Mouse (Mus musculus): Measurements from ENCODE around the gene Nek9. TPM values are rescaled to one million over a fixed set of nuclear protein-coding genes. Genes with fewer than 3 reads are reported as not detected.
"Not testable (repeated sequence)": the region's sequence is repeated elsewhere in the genome, so short reads cannot be mapped to it uniquely, and the experiment has no call there.

Gene Nek9
- polyA plus RNA-seq, 1 experiment from 2014 or later: 21.1 TPM

- no peak overlapping the region for H3K4me2 ChIP-seq (replicated peaks)
- H3K9ac ChIP-seq (replicated peaks): no peak overlapping the region
- no peak for ATAC-seq (ENCODE audit: low FRiP score, low read depth)
- H3K4me1 ChIP-seq: peaks cover 9% of the 10 kb centered on the region; the same call in 1 of the 2 replicates
- H3K36me3 ChIP-seq: no peaks in the 10 kb centered on the region
- H3K9me3 ChIP-seq: no peaks in the 10 kb centered on the region
- no peak overlapping the region for H3K4me3 ChIP-seq
- H3K27me3 ChIP-seq: peaks cover 8% of the 10 kb centered on the region; the same call in 1 of the 2 replicates
- H3K27ac ChIP-seq (replicated peaks): no peak overlapping the region
- WGBS: 34% methylated on average over 2 of the region's 5 CpGs
Measured at GRCm38 (mm10) chr12:85286941-85287340, 52.2 kb downstream of the Nek9 start.

GRCm38 (mm10) chr12:85284996-85285395 is 54.2 kb downstream of the Nek9 start:
- Histone ChIP-seq H3K27ac (replicated peaks) (no peak overlapping the region), H3K4me1 (peaks cover 9% of the 10 kb centered on the region; the same call in 1 of the 2 replicates), H3K36me3 (no peaks in the 10 kb centered on the region), H3K4me2 (replicated peaks) (no peak overlapping the region), H3K27me3 (peaks cover 8% of the 10 kb centered on the region; the same call in 1 of the 2 replicates), H3K9me3 (no peaks in the 10 kb centered on the region), H3K9ac (replicated peaks) (no peak overlapping the region), H3K4me3 (no peak overlapping the region)
- ATAC-seq (ENCODE audit: low FRiP score, low read depth): no peak
- 89% methylated on average over 4 of the region's 4 CpGs for WGBS

- Histone ChIP-seq H3K4me1 (peaks cover 14% of the 10 kb centered on the region), H3K9ac (replicated peaks) (no peak overlapping the region), H3K27ac (replicated peaks) (no peak overlapping the region), H3K27me3 (peaks cover 5% of the 10 kb centered on the region; the same call in 1 of the 2 replicates), H3K4me2 (replicated peaks) (no peak overlapping the region), H3K9me3 (no peaks in the 10 kb centered on the region), H3K4me3 (no peak overlapping the region), H3K36me3 (no peaks in the 10 kb centered on the region)
- WGBS: 71% methylated on average over 8 of the region's 8 CpGs
- no peak for ATAC-seq (ENCODE audit: low FRiP score, low read depth)
Measured at GRCm38 (mm10) chr12:85284331-85284730, 54.8 kb downstream of the Nek9 start.

- not testable (repeated sequence) for ATAC-seq (ENCODE audit: low FRiP score, low read depth); H3K9me3 ChIP-seq; H3K27ac ChIP-seq (replicated peaks); H3K36me3 ChIP-seq; H3K4me1 ChIP-seq; H3K27me3 ChIP-seq; H3K4me2 ChIP-seq (replicated peaks); H3K4me3 ChIP-seq; H3K9ac ChIP-seq (replicated peaks)
- WGBS: 81% methylated on average over 2 of the region's 4 CpGs
Measured at GRCm38 (mm10) chr12:85281756-85282155, 57.4 kb downstream of the Nek9 start.

GRCm38 (mm10) chr12:85280845-85281651 is 58.1 kb downstream of the Nek9 start:
- peaks cover 6% of the 10 kb centered on the region for H3K4me1 ChIP-seq
- H3K27ac ChIP-seq (replicated peaks): no peak overlapping the region
- H3K4me2 ChIP-seq (replicated peaks): peak overlapping the region; percentile 88
- no peaks in the 10 kb centered on the region for H3K27me3 ChIP-seq
- H3K36me3 ChIP-seq: 0 out of 2 replicates have a peak, but pooled peaks cover 3% of the 10 kb centered on the region
- no peak for ATAC-seq (ENCODE audit: low FRiP score, low read depth)
- no peak overlapping the region for H3K9ac ChIP-seq (replicated peaks)
- 65% methylated on average over 12 of the region's 12 CpGs for WGBS
- H3K4me3 ChIP-seq: no peak overlapping the region
- no peaks in the 10 kb centered on the region for H3K9me3 ChIP-seq

- peak; percentile 99 for ATAC-seq (ENCODE audit: low FRiP score, low read depth)
- H3K9ac ChIP-seq (replicated peaks): peak overlapping the region; percentile 88
- no peaks in the 10 kb centered on the region for H3K27me3 ChIP-seq
- H3K4me2 ChIP-seq (replicated peaks): peak overlapping the region; percentile 88
- under 1% methylated on average over 31 of the region's 31 CpGs for WGBS
- peak overlapping the region; percentile 75 for H3K27ac ChIP-seq (replicated peaks)
- peaks cover 6% of the 10 kb centered on the region for H3K4me1 ChIP-seq
- H3K4me3 ChIP-seq: peak overlapping the region; percentile 78
- 0 out of 2 replicates have a peak, but pooled peaks cover 3% of the 10 kb centered on the region for H3K36me3 ChIP-seq
- H3K9me3 ChIP-seq: no peaks in the 10 kb centered on the region
Measured at GRCm38 (mm10) chr12:85280105-85280844, 58.9 kb downstream of the Nek9 start.

GRCm38 (mm10) chr12:85279396-85280080 is 59.6 kb downstream of the Nek9 start:
- Histone ChIP-seq H3K36me3 (0 out of 2 replicates have a peak, but pooled peaks cover 3% of the 10 kb centered on the region), H3K4me1 (peaks cover 6% of the 10 kb centered on the region), H3K27me3 (no peaks in the 10 kb centered on the region), H3K4me3 (peak overlapping the region; percentile 78), H3K9me3 (no peaks in the 10 kb centered on the region), H3K27ac (replicated peaks) (peak overlapping the region; percentile 75), H3K4me2 (replicated peaks) (peak overlapping the region; percentile 88), H3K9ac (replicated peaks) (peak overlapping the region; percentile 88)
- WGBS: 8% methylated on average over 10 of the region's 10 CpGs
- peak; percentile 28; the same call in 1 of the 2 replicates for ATAC-seq (ENCODE audit: low FRiP score, low read depth)

- H3K4me1 ChIP-seq: peaks cover 6% of the 10 kb centered on the region
- H3K4me3 ChIP-seq: no peak overlapping the region
- H3K36me3 ChIP-seq: 0 out of 2 replicates have a peak, but pooled peaks cover 3% of the 10 kb centered on the region
- no peak overlapping the region for H3K9ac ChIP-seq (replicated peaks)
- no peak overlapping the region for H3K4me2 ChIP-seq (replicated peaks)
- H3K9me3 ChIP-seq: no peaks in the 10 kb centered on the region
- H3K27me3 ChIP-seq: no peaks in the 10 kb centered on the region
- WGBS: 92% methylated on average over 10 of the region's 10 CpGs
- no peak for ATAC-seq (ENCODE audit: low FRiP score, low read depth)
- no peak overlapping the region for H3K27ac ChIP-seq (replicated peaks)
Measured at GRCm38 (mm10) chr12:85278919-85279318, 60.2 kb downstream of the Nek9 start.

GRCm38 (mm10) chr12:85276273-85276672 is 62.9 kb downstream of the Nek9 start:
- Histone ChIP-seq H3K36me3 (0 out of 2 replicates have a peak, but pooled peaks cover 3% of the 10 kb centered on the region), H3K9ac (replicated peaks) (no peak overlapping the region), H3K27ac (replicated peaks) (no peak overlapping the region), H3K27me3 (no peaks in the 10 kb centered on the region), H3K4me3 (no peak overlapping the region), H3K9me3 (no peaks in the 10 kb centered on the region), H3K4me1 (peaks cover 6% of the 10 kb centered on the region), H3K4me2 (replicated peaks) (no peak overlapping the region)
- WGBS: 78% methylated on average over 5 of the region's 5 CpGs
- no peak for ATAC-seq (ENCODE audit: low FRiP score, low read depth)

- no peak for ATAC-seq (ENCODE audit: low FRiP score, low read depth)
- 88% methylated on average over 10 of the region's 10 CpGs for WGBS
- Histone ChIP-seq H3K27ac (replicated peaks) (no peak overlapping the region), H3K36me3 (0 out of 2 replicates have a peak, but pooled peaks cover 3% of the 10 kb centered on the region), H3K27me3 (no peaks in the 10 kb centered on the region), H3K9me3 (no peaks in the 10 kb centered on the region), H3K4me1 (peaks cover 4% of the 10 kb centered on the region; the same call in 1 of the 2 replicates), H3K4me2 (replicated peaks) (no peak overlapping the region), H3K4me3 (no peak overlapping the region), H3K9ac (replicated peaks) (no peak overlapping the region)
Measured at GRCm38 (mm10) chr12:85273508-85273907, 65.7 kb downstream of the Nek9 start.

GRCm38 (mm10) chr12:85271843-85272206 is 67.3 kb downstream of the Nek9 start:
- no peak overlapping the region for H3K27ac ChIP-seq (replicated peaks)
- no peak overlapping the region for H3K4me3 ChIP-seq
- ATAC-seq (ENCODE audit: low FRiP score, low read depth): no peak
- 79% methylated on average over 4 of the region's 4 CpGs for WGBS
- H3K9me3 ChIP-seq: no peaks in the 10 kb centered on the region
- peaks cover 4% of the 10 kb centered on the region; the same call in 1 of the 2 replicates for H3K4me1 ChIP-seq
- H3K27me3 ChIP-seq: no peaks in the 10 kb centered on the region
- no peak overlapping the region for H3K4me2 ChIP-seq (replicated peaks)
- H3K36me3 ChIP-seq: no peaks in the 10 kb centered on the region
- no peak overlapping the region for H3K9ac ChIP-seq (replicated peaks)
